Mouse (Mus musculus): ENCODE results near the gene Spats2. TPM values are rescaled to one million over a fixed set of nuclear protein-coding genes. Genes with fewer than 3 reads are reported as not detected.

The Spats2 gene
- polyA plus RNA-seq, 1 experiment from 2014 or later, result 28.0 TPM

- no peak overlapping the region for H3K4me2 ChIP-seq (ENCODE audit: low read length)
- no peaks in the 10 kb centered on the region for H3K4me1 ChIP-seq (ENCODE audit: control insufficient read depth, insufficient read depth, low read length)
- H3K9me3 ChIP-seq (replicated peaks; ENCODE audit: control insufficient read depth, low read length, poor library complexity, severe bottlenecking), result no peaks in the 10 kb centered on the region
- H3K36me3 ChIP-seq (ENCODE audit: control insufficient read depth, insufficient read depth, low read length), result peaks cover 11% of the 10 kb centered on the region
- H3K9ac ChIP-seq (ENCODE audit: low read depth, low read length), result no peak overlapping the region
- no peaks in the 10 kb centered on the region for H3K27me3 ChIP-seq (ENCODE audit: control insufficient read depth, insufficient read depth, low read depth, low read length)
- no peak overlapping the region for H3K27ac ChIP-seq (ENCODE audit: low read length)
- H3K4me3 ChIP-seq (ENCODE audit: low read depth, low read length), result no peak overlapping the region
- WGBS, result 70% methylated on average over 8 of the region's 8 CpGs
- no peak for ATAC-seq
Measured at GRCm38 (mm10) chr15:99205959-99206358, 80.2 kb downstream of the Spats2 start.

- 92% methylated on average over 10 of the region's 10 CpGs for WGBS
- Histone ChIP-seq H3K4me3 (ENCODE audit: low read depth, low read length) (no peak overlapping the region), H3K36me3 (ENCODE audit: control insufficient read depth, insufficient read depth, low read length) (peaks cover 30% of the 10 kb centered on the region), H3K27ac (ENCODE audit: low read length) (no peak overlapping the region), H3K27me3 (ENCODE audit: control insufficient read depth, insufficient read depth, low read depth, low read length) (no peaks in the 10 kb centered on the region; the same call in 1 of the 2 replicates), H3K4me2 (ENCODE audit: low read length) (no peak overlapping the region), H3K9ac (ENCODE audit: low read depth, low read length) (no peak overlapping the region), H3K4me1 (ENCODE audit: control insufficient read depth, insufficient read depth, low read length) (no peaks in the 10 kb centered on the region), H3K9me3 (replicated peaks; ENCODE audit: control insufficient read depth, low read length, poor library complexity, severe bottlenecking) (no peaks in the 10 kb centered on the region)
- no peak for ATAC-seq
Measured at GRCm38 (mm10) chr15:99213183-99213582, 87.5 kb downstream of the Spats2 start.

GRCm38 (mm10) chr15:99214941-99215340 is 89.2 kb downstream of the Spats2 start:
- no peaks in the 10 kb centered on the region for H3K4me1 ChIP-seq (ENCODE audit: control insufficient read depth, insufficient read depth, low read length)
- H3K4me3 ChIP-seq (ENCODE audit: low read depth, low read length), result no peak overlapping the region
- peaks cover 24% of the 10 kb centered on the region; the same call in 1 of the 2 replicates for H3K36me3 ChIP-seq (ENCODE audit: control insufficient read depth, insufficient read depth, low read length)
- no peaks in the 10 kb centered on the region for H3K9me3 ChIP-seq (replicated peaks; ENCODE audit: control insufficient read depth, low read length, poor library complexity, severe bottlenecking)
- no peak for ATAC-seq
- no peak overlapping the region for H3K27ac ChIP-seq (ENCODE audit: low read length)
- peaks cover 4% of the 10 kb centered on the region for H3K27me3 ChIP-seq (ENCODE audit: control insufficient read depth, insufficient read depth, low read depth, low read length)
- H3K9ac ChIP-seq (ENCODE audit: low read depth, low read length), result no peak overlapping the region
- no peak overlapping the region for H3K4me2 ChIP-seq (ENCODE audit: low read length)
- 63% methylated on average over 2 of the region's 2 CpGs for WGBS

GRCm38 (mm10) chr15:99215741-99216463 is 90.2 kb downstream of the Spats2 start:
- Histone ChIP-seq H3K9me3 (replicated peaks; ENCODE audit: control insufficient read depth, low read length, poor library complexity, severe bottlenecking) (no peaks in the 10 kb centered on the region), H3K4me3 (ENCODE audit: low read depth, low read length) (no peak overlapping the region), H3K36me3 (ENCODE audit: control insufficient read depth, insufficient read depth, low read length) (peaks cover 22% of the 10 kb centered on the region; the same call in 1 of the 2 replicates), H3K27ac (ENCODE audit: low read length) (no peak overlapping the region), H3K27me3 (ENCODE audit: control insufficient read depth, insufficient read depth, low read depth, low read length) (peaks cover 10% of the 10 kb centered on the region), H3K4me2 (ENCODE audit: low read length) (no peak overlapping the region), H3K9ac (ENCODE audit: low read depth, low read length) (no peak overlapping the region), H3K4me1 (ENCODE audit: control insufficient read depth, insufficient read depth, low read length) (no peaks in the 10 kb centered on the region)
- no peak for ATAC-seq
- 84% methylated on average over 11 of the region's 11 CpGs for WGBS

- Histone ChIP-seq H3K9me3 (replicated peaks; ENCODE audit: control insufficient read depth, low read length, poor library complexity, severe bottlenecking) (no peaks in the 10 kb centered on the region), H3K27me3 (ENCODE audit: control insufficient read depth, insufficient read depth, low read depth, low read length) (peaks cover 21% of the 10 kb centered on the region), H3K4me3 (ENCODE audit: low read depth, low read length) (no peak overlapping the region), H3K4me2 (ENCODE audit: low read length) (no peak overlapping the region), H3K4me1 (ENCODE audit: control insufficient read depth, insufficient read depth, low read length) (no peaks in the 10 kb centered on the region; the same call in 1 of the 2 replicates), H3K27ac (ENCODE audit: low read length) (no peak overlapping the region), H3K9ac (ENCODE audit: low read depth, low read length) (no peak overlapping the region), H3K36me3 (ENCODE audit: control insufficient read depth, insufficient read depth, low read length) (peaks cover 7% of the 10 kb centered on the region; the same call in 1 of the 2 replicates)
- no peak for ATAC-seq
- 97% methylated on average over 4 of the region's 4 CpGs for WGBS
Measured at GRCm38 (mm10) chr15:99217630-99218029, 91.9 kb downstream of the Spats2 start.

GRCm38 (mm10) chr15:99221315-99221952 is 95.7 kb downstream of the Spats2 start:
- ATAC-seq, result no peak
- no peaks in the 10 kb centered on the region for H3K36me3 ChIP-seq (ENCODE audit: control insufficient read depth, insufficient read depth, low read length)

GRCm38 (mm10) chr15:99222794-99223584 is 97.3 kb downstream of the Spats2 start:
- H3K9ac ChIP-seq (ENCODE audit: low read depth, low read length), result peak overlapping the region; percentile 39
- WGBS, result 3% methylated on average over 18 of the region's 18 CpGs
- H3K4me1 ChIP-seq (ENCODE audit: control insufficient read depth, insufficient read depth, low read length), result peaks cover 17% of the 10 kb centered on the region
- ATAC-seq, result no peak
- peak overlapping the region; percentile 31 for H3K4me3 ChIP-seq (ENCODE audit: low read depth, low read length)
- H3K27ac ChIP-seq (ENCODE audit: low read length), result no peak overlapping the region
- H3K27me3 ChIP-seq (ENCODE audit: control insufficient read depth, insufficient read depth, low read depth, low read length), result peaks cover 60% of the 10 kb centered on the region
- no peaks in the 10 kb centered on the region for H3K36me3 ChIP-seq (ENCODE audit: control insufficient read depth, insufficient read depth, low read length)
- no peaks in the 10 kb centered on the region for H3K9me3 ChIP-seq (replicated peaks; ENCODE audit: control insufficient read depth, low read length, poor library complexity, severe bottlenecking)
- peak overlapping the region; percentile 61 for H3K4me2 ChIP-seq (ENCODE audit: low read length)

More at GRCm38 (mm10) chr15:99221315-99221952, 95.7 kb downstream of the Spats2 start:
- Histone ChIP-seq H3K4me2 (ENCODE audit: low read length) (no peak overlapping the region), H3K27me3 (ENCODE audit: control insufficient read depth, insufficient read depth, low read depth, low read length) (peaks cover 45% of the 10 kb centered on the region), H3K4me3 (ENCODE audit: low read depth, low read length) (no peak overlapping the region), H3K9ac (ENCODE audit: low read depth, low read length) (no peak overlapping the region), H3K4me1 (ENCODE audit: control insufficient read depth, insufficient read depth, low read length) (peaks cover 17% of the 10 kb centered on the region), H3K9me3 (replicated peaks; ENCODE audit: control insufficient read depth, low read length, poor library complexity, severe bottlenecking) (no peaks in the 10 kb centered on the region), H3K27ac (ENCODE audit: low read length) (no peak overlapping the region)
- WGBS, result 14% methylated on average over 8 of the region's 8 CpGs

- Histone ChIP-seq H3K27ac (ENCODE audit: low read length) (no peak overlapping the region), H3K27me3 (ENCODE audit: control insufficient read depth, insufficient read depth, low read depth, low read length) (peaks cover 66% of the 10 kb centered on the region), H3K9ac (ENCODE audit: low read depth, low read length) (peak overlapping the region; percentile 39), H3K4me1 (ENCODE audit: control insufficient read depth, insufficient read depth, low read length) (peaks cover 17% of the 10 kb centered on the region), H3K4me2 (ENCODE audit: low read length) (peak overlapping the region; percentile 61), H3K4me3 (ENCODE audit: low read depth, low read length) (peak overlapping the region; percentile 31), H3K9me3 (replicated peaks; ENCODE audit: control insufficient read depth, low read length, poor library complexity, severe bottlenecking) (no peaks in the 10 kb centered on the region), H3K36me3 (ENCODE audit: control insufficient read depth, insufficient read depth, low read length) (no peaks in the 10 kb centered on the region)
- ATAC-seq, result no peak
- under 1% methylated on average over 35 of the region's 46 CpGs for WGBS
Measured at GRCm38 (mm10) chr15:99223585-99224207, 98.0 kb downstream of the Spats2 start.
